Mouse (Mus musculus) adrenal gland, adult 18-20 months (tissue): ENCODE results near the gene Ethe1. TPM values are rescaled to one million over a fixed set of nuclear protein-coding genes. Genes with fewer than 3 reads are reported as not detected.

Source experiments
- DNase-seq, 2 experiments: peaks; one replicate each; pipeline ENCODE4 v3.0.0; 2021 to 2022; ENCODE audit warnings: low spot score in 2 of 2
- total RNA-seq, 2 experiments: library from RNA; stranded (reverse); gene quantifications; 1 replicate in 1 of 2; 2 replicates in 1 of 2; pipeline ENCODE4 v1.2.3; 2021

Ethe1 gene
- total RNA-seq, 2 experiments from 2014 or later = 28.9 to 40.3 TPM

- DNase-seq = peak; percentile 65 to 69
These were observed 66.3 kb downstream of the Ethe1 start for GRCm38 (mm10) chr7:24653681-24654080.

Other genes with a start within 250 kb of the Ethe1 start
- gene Lypd5, start 238.3 kb upstream of the Ethe1 start, total RNA-seq = not detected
- 1 to 10 TPM in 1 of 2 experiments, under 1 TPM in 1; 0.60 to 1.5 TPM for gene Kcnn4, start 217.3 kb upstream of the Ethe1 start, total RNA-seq
- gene Smg9, start 187.9 kb upstream of the Ethe1 start, total RNA-seq = 10 to 100 TPM; 17.7 to 20.1 TPM
- gene Irgc1, start 135.2 kb upstream of the Ethe1 start, total RNA-seq = not detected
- gene Plaur, start 125.1 kb upstream of the Ethe1 start, total RNA-seq = 10 to 100 TPM in 1 of 2 experiments, 1 to 10 TPM in 1; 6.5 to 14.4 TPM
- 1 to 10 TPM; 3.5 TPM for gene Cadm4, start 105.5 kb upstream of the Ethe1 start, total RNA-seq
- gene Zfp428, start 80.5 kb upstream of the Ethe1 start, total RNA-seq = 1 to 10 TPM; 4.6 to 5.0 TPM
- gene AC161166.1, start 75.1 kb upstream of the Ethe1 start, total RNA-seq = not detected
- 10 to 100 TPM; 21.0 to 24.1 TPM for gene Irgq, start 56.9 kb upstream of the Ethe1 start, total RNA-seq
- gene Pinlyp, start 41.4 kb upstream of the Ethe1 start, total RNA-seq = not detected
- 10 to 100 TPM; 35.9 to 37.1 TPM for gene Xrcc1, start 41.3 kb upstream of the Ethe1 start, total RNA-seq
- under 1 TPM; 0.32 to 0.46 TPM for gene Zfp575, start 98 bp downstream of the Ethe1 start, total RNA-seq
- 1 to 10 TPM; 3.8 to 5.2 TPM for gene Phldb3, start 23.2 kb downstream of the Ethe1 start, total RNA-seq
- gene Lypd3, start 49.0 kb downstream of the Ethe1 start, total RNA-seq = under 1 TPM in 1 of 2 experiments, not detected in 1; 0.50 TPM
- not detected for gene Tex101, start 89.1 kb downstream of the Ethe1 start, total RNA-seq
- gene BC049730, start 121.7 kb downstream of the Ethe1 start, total RNA-seq = not detected
- gene Gm4763, start 139.4 kb downstream of the Ethe1 start, total RNA-seq = not detected
- under 1 TPM in 1 of 2 experiments, not detected in 1; 0.19 TPM for gene Cd177, start 172.8 kb downstream of the Ethe1 start, total RNA-seq
- not detected for gene Ceacam10, start 189.7 kb downstream of the Ethe1 start, total RNA-seq